Mouse (Mus musculus) kidney, adult 2 months (tissue): ENCODE data around the gene Mansc1.

Experiments used
- CTCF ChIP-seq: fragments of 200-500 bp; conservative IDR thresholded peaks from 2 replicates; pipeline ENCODE4 v1.5.1; 2011; ENCODE audit warnings: low read depth, mild to moderate bottlenecking, control low read depth, low read length, moderate library complexity, mixed read lengths; ENCODE audit not compliant: insufficient read depth, insufficient read length
- POLR2A ChIP-seq: fragments of 200-500 bp; IDR thresholded peaks from one replicate; pipeline ENCODE4 v1.6.1; 2011; ENCODE audit warnings: low read depth, low read length, control low read depth

DNA sequence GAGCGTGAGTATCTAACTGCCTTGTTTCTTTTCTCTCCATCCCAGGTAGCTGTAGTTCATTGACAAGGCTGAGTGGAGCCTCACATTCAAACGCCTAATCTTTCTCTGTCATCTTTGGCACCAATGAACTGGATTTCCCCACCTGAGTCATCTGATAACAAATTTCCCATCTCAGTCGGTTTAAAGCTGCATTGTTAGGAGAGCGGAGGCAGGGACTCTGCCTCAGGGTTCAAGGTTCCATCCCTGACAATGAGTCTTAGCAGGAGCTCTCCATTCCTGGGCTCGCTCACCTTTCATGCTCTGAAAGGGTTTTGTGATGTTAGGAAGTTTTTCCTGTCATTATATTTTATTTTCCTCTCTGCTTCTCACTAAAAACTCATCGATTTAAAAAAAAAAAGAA is 54.2 kb downstream of the Mansc1 start:
- TF ChIP-seq POLR2A (no peak), CTCF (no peak)
